Mouse (Mus musculus) kidney, embryonic 14.5 days (tissue): Measurements from ENCODE around the gene Gm28845. TPM values are rescaled to one million over a fixed set of nuclear protein-coding genes. Genes with fewer than 3 reads are reported as not detected.

Experiments used
- ATAC-seq: fragments of 200-750 bp; cut with Nextera tagmentation; 2 replicates; pipeline ENCODE4 v1.8.0; 2017; ENCODE audit warnings: moderate number of reproducible peaks, mild to moderate bottlenecking, moderate TSS enrichment, moderate library complexity; ENCODE audit not compliant: low FRiP score, low TSS enrichment
- H3K27ac ChIP-seq: fragments of 300-500 bp; sonication (generic); 2 replicates; pipeline ENCODE4 v1.5.1; 2014; ENCODE audit warnings: low read depth, mild to moderate bottlenecking, low read length, moderate library complexity, mixed read lengths
- H3K27me3 ChIP-seq: fragments of 300-500 bp; sonication (generic); 2 replicates; pipeline ENCODE4 v1.6.1; 2014; ENCODE audit warnings: mild to moderate bottlenecking, low read length; ENCODE audit not compliant: control insufficient read depth, insufficient read depth
- H3K36me3 ChIP-seq: fragments of 300-500 bp; sonication (generic); 2 replicates; pipeline ENCODE4 v1.6.1; 2014; ENCODE audit warnings: low read length, mixed read lengths; ENCODE audit not compliant: control insufficient read depth, insufficient read depth
- H3K4me1 ChIP-seq: fragments of 300-500 bp; sonication (generic); 2 replicates; pipeline ENCODE4 v1.6.1; 2014; ENCODE audit warnings: low read length, mixed read lengths; ENCODE audit not compliant: control insufficient read depth, insufficient read depth
- H3K4me2 ChIP-seq: fragments of 300-500 bp; sonication (generic); replicated peaks from 2 replicates; pipeline ENCODE4 v1.6.1; 2014; ENCODE audit warnings: low read depth, mild to moderate bottlenecking, low read length
- H3K4me3 ChIP-seq: fragments of 300-500 bp; sonication (generic); 2 replicates; pipeline ENCODE4 v1.5.1; 2014; ENCODE audit warnings: mild to moderate bottlenecking, low read length
- H3K9ac ChIP-seq: fragments of 300-500 bp; sonication (generic); 2 replicates; pipeline ENCODE4 v1.6.1; 2014; ENCODE audit warnings: low read depth, mild to moderate bottlenecking, low read length, moderate library complexity
- H3K9me3 ChIP-seq: fragments of 300-500 bp; sonication (generic); 2 replicates; pipeline ENCODE4 v1.6.1; 2016; ENCODE audit warnings: low read length; ENCODE audit not compliant: control insufficient read depth
- WGBS: fragments of 180-500 bp; shearing (Covaris S2); extraction: QIAGEN DNeasy Blood & Tissue Kit; methylation state at CpG from one replicate; pipeline ENCODE4 v1.1.7; 2014; 5-methylcytosine and 5-hydroxymethylcytosine counted together
- polyA plus RNA-seq: library from polyadenylated mRNA; unstranded; fragments of >200 nt; fragmentation: Nextera tagmentation; extraction: Ambion mirVana; gene quantifications from 2 replicates; pipeline ENCODE4 v1.2.1, GENCODE M21; 2014

The Gm28845 gene
- polyA plus RNA-seq, 1 experiment from 2014 or later: not detected

DNA sequence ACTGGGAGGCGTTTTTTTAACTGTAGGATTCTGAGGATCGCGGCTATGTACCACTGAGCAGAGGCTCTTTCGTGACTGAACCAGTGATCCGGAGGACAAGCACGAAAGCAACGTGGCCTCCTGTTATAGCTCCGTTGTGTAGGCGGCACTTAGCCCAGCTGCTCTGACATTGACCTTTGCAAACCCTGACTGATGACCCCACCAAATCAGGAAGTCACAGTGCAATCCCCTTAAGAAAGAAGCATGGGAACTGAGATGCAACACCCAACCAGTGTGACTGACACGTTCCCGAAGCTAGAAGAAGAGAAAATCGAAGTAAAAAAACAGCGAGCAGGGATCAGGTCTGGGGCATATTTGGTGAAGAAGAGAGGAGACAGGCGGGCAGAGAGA lies 6.6 kb downstream of the Gm28845 start:
- Histone ChIP-seq H3K27ac (no peak overlapping the region), H3K9ac (no peak overlapping the region), H3K9me3 (no peaks in the 10 kb centered on the region), H3K36me3 (no peaks in the 10 kb centered on the region), H3K4me2 (peak overlapping the region; percentile 29), H3K4me1 (peaks cover 5% of the 10 kb centered on the region; the same call in 1 of the 2 replicates), H3K4me3 (peak overlapping the region; percentile 16; the same call in 1 of the 2 replicates), H3K27me3 (no peaks in the 10 kb centered on the region)
- 31% methylated on average over 14 of the region's 14 CpGs for WGBS
- peak; percentile 72 for ATAC-seq

DNA sequence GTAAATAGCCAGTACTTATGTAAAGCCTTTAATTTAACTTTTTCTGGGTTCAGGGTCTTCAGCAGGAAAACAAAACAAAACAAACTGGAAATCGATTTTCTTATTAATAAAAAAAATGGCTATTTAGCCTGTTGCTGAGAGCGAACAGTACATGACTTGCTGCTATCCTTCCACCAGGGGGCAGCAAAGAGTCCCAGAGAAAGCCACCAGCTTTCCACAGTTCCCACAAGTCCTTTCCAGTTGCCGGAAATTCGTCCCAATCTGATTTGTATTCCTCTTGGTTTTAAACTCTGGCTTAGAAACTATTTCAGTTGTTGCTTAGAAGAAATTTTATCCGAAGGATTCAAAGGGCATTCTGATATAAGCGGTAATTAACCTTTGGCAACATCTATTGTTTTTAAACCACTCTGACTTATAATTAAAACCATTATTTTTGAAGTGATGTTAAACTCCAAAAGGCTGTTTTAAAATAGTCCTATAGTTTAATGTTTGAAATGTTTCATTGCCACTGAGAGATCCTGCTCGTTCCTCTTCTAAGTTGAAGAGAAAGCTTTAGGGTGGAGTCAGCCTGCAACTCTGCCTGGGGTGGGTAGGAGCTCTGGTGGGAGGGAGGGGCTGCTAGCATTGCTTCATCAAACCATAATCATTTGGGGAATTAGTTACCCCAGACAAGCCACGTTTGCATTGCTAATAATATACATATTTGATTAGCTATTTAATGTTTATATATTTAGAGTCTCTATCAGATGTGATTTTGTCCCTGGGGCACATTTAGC lies 7.1 kb downstream of the Gm28845 start:
- 11% methylated on average over 8 of the region's 8 CpGs for WGBS
- Histone ChIP-seq H3K4me3 (peak overlapping the region; percentile 9; the same call in 1 of the 2 replicates), H3K27me3 (no peaks in the 10 kb centered on the region), H3K27ac (no peak overlapping the region; the same call in 1 of the 2 replicates), H3K36me3 (no peaks in the 10 kb centered on the region), H3K9ac (no peak overlapping the region), H3K4me2 (peak overlapping the region; percentile 29), H3K9me3 (no peaks in the 10 kb centered on the region), H3K4me1 (peaks cover 5% of the 10 kb centered on the region; the same call in 1 of the 2 replicates)
- peak; percentile 63; the same call in 1 of the 2 replicates for ATAC-seq

DNA sequence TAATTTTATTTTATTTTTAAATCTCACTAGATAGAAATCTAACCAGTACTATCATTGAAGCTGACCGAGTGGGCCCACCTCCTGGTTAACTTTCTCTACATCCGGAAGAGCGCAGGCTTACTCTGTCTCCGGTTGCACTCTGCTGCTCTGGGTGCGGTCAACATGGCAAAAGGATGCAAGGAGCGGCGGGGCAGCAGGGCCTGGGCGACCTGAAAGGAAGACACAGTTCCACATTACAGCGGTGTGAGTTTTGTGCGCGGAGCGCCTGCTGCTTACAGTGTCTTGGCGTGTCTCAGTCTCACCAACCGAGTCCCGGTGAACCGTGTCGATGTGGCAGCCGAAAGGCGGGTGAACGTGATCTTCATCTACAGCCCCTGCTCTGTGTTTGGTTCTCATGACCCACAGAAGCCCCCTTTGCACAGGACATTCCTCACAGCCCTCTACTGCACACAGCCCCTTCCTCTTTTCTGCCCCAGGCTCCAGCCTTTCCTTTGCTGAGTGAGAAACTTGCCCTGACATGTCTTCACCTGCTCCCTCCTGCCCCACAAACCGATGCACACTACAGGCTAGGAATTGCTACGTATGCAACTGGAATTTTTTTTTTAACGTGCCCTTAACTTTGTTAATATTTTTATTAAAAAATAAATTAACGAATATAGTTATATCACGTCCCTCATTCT lies 9.5 kb downstream of the Gm28845 start:
- H3K4me3 ChIP-seq: no peak overlapping the region
- WGBS: 69% methylated on average over 25 of the region's 25 CpGs
- H3K27ac ChIP-seq: no peak overlapping the region
- H3K9me3 ChIP-seq: no peaks in the 10 kb centered on the region
- peaks cover 5% of the 10 kb centered on the region; the same call in 1 of the 2 replicates for H3K4me1 ChIP-seq
- no peak overlapping the region for H3K4me2 ChIP-seq
- ATAC-seq: no peak
- H3K27me3 ChIP-seq: no peaks in the 10 kb centered on the region
- H3K36me3 ChIP-seq: no peaks in the 10 kb centered on the region
- 0 out of 2 replicates have a peak overlapping the region, but pooled peaks have one; percentile 20 for H3K9ac ChIP-seq

DNA sequence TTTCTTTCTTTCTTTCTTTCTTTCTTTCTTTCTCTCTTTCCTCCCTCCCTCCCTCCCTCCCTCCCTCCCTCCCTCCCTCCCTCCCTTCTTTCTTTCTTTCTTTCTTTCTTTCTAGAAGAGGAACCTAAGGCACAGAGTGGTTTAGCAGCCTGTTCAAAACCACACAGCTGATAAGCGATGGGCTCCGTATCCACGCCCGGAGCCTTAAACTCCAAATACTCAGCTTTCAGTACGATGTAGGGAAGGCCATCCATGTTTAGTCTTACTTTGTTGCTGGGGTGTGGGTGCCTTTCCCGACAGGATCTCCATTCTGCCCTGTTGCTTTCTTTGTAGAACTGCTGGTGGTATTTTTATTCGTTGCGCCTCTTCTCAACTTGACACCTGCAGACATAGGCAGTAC lies 10.2 kb downstream of the Gm28845 start:
- Histone ChIP-seq H3K9ac (no peak overlapping the region), H3K4me1 (peaks cover 5% of the 10 kb centered on the region; the same call in 1 of the 2 replicates), H3K4me3 (no peak overlapping the region), H3K9me3 (no peaks in the 10 kb centered on the region), H3K4me2 (no peak overlapping the region), H3K27ac (no peak overlapping the region), H3K36me3 (no peaks in the 10 kb centered on the region), H3K27me3 (no peaks in the 10 kb centered on the region)
- no peak for ATAC-seq
- 89% methylated on average over 8 of the region's 8 CpGs for WGBS

DNA sequence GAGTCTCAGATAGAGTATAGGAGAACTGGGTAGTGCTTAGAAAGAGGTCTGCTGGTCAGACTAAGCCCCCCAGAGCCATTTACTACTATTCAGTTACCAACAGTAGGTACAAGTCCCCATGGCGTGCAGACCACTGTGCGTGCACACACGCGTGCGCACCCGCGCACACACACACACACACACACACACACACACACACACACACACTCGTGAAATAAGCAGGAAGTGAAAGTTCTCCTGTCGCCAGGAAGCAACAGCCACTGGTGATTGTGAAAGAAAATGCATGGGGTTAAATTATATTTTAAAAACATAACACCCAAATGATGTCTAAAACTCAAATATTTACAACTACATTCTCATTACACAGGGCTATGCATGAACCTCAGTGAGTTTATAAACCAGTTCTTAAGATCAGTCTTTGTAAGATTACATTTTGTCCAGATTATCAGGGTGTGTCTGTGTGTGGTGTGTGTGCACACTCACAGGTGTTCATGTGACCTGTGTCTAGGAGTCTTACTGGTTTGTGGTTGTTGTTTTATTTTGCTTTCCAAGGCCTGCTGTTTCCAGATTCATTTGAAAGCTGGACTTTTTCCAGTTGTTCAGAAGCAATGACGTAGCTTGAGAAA lies 11.6 kb downstream of the Gm28845 start:
- Histone ChIP-seq H3K9me3 (no peaks in the 10 kb centered on the region), H3K27ac (no peak overlapping the region), H3K9ac (no peak overlapping the region), H3K36me3 (no peaks in the 10 kb centered on the region), H3K4me2 (no peak overlapping the region), H3K4me3 (no peak overlapping the region), H3K27me3 (no peaks in the 10 kb centered on the region), H3K4me1 (peaks cover 1% of the 10 kb centered on the region; the same call in 1 of the 2 replicates)
- WGBS: 88% methylated on average over 10 of the region's 10 CpGs
- no peak for ATAC-seq

DNA sequence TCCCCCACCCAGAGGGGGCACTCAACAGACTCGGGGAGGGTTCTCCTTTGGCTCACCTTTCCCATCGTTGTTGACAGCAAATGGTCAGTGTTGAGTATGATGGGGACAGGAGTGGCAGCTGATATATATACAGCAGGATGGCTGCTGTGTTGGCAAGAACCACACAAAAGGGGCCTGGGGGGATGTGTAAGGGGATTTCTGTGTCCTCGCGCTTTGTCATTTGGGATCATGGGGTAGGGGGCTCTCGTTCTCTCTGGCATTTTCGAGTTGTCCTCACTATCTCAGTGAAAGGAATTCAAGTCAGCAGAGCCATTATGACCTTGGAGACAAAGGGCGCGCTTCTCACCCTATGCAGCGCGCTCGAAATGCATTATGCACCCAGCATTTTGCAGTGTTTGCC lies 16.1 kb downstream of the Gm28845 start, which contains the start of gene Cryga:
Cryga (minus strand) TSS at position 101 of the 400 bp plus-strand sequence.
- Histone ChIP-seq H3K4me3 (no peak within 1 kb of the TSS), H3K27ac (no peak within 1 kb of the TSS), H3K9ac (no peak within 1 kb of the TSS), H3K4me1 (no peaks in the 10 kb centered on the region), H3K36me3 (no peaks in the 10 kb centered on the region), H3K9me3 (no peaks in the 10 kb centered on the region), H3K27me3 (no peaks in the 10 kb centered on the region), H3K4me2 (no peak within 1 kb of the TSS)
- WGBS: 91% methylated on average over 11 of the region's 11 CpGs
- ATAC-seq: no peak

DNA sequence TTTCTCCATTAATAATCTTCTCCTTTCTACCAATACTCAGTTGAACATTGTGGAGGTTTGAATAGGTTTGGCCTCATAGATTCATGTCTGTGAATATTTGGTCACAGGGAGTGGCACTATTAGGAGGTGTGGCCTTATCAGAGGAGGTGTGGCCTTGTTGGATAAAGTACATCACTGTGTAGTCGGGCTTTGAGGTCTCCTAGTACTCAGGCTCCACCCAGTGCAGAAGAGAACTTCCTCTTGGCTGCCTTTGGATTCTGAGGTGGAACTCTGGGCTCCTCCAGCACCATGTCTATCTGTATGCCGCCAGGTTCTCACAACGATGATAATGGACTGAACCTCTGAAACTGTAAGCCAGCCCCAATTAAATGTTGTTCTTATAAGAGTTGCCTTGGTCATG lies 22.4 kb downstream of the Gm28845 start:
- Histone ChIP-seq H3K9ac (no peak overlapping the region), H3K27ac (no peak overlapping the region), H3K4me3 (no peak overlapping the region), H3K4me1 (no peaks in the 10 kb centered on the region), H3K4me2 (no peak overlapping the region), H3K9me3 (no peaks in the 10 kb centered on the region), H3K36me3 (no peaks in the 10 kb centered on the region), H3K27me3 (no peaks in the 10 kb centered on the region)
- WGBS: 90% methylated on average over 3 of the region's 3 CpGs
- ATAC-seq: no peak

DNA sequence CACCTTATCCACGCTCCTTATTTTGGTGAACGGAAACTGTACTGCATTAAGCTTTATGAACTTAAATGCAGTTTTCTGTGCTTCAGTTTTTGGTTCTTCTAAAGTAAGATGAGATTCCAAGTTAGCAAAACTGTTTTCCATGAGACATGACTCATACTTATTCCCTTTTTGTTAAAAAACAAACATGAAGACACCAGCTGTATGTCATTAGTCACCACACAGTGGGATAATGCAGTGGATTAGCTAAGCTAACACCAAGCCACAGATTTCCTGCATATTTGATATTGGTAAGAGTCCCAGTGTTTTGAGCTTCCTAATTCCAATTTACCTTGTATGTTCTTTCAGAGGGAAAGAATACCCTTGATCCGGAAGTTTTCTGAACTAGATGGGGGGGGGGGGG lies 27.8 kb downstream of the Gm28845 start:
- Histone ChIP-seq H3K9me3 (no peaks in the 10 kb centered on the region), H3K36me3 (no peaks in the 10 kb centered on the region), H3K4me2 (no peak overlapping the region), H3K4me3 (no peak overlapping the region), H3K9ac (no peak overlapping the region), H3K27ac (no peak overlapping the region), H3K27me3 (no peaks in the 10 kb centered on the region), H3K4me1 (no peaks in the 10 kb centered on the region)
- no peak for ATAC-seq
- WGBS: 90% methylated on average over 3 of the region's 3 CpGs
